Mouse (Mus musculus): ENCODE data around the gene Rnf227.

Gene Rnf227

GRCm38 (mm10) chr11:69369990-69370816 is 29.9 kb downstream of the Rnf227 start:
- intact Hi-C loops (cut with DNase I), result loop anchor here (5.0 kb wide), 1 partner anchor 38 kb away; no protein-coding TSS in a partner anchor

DNA sequence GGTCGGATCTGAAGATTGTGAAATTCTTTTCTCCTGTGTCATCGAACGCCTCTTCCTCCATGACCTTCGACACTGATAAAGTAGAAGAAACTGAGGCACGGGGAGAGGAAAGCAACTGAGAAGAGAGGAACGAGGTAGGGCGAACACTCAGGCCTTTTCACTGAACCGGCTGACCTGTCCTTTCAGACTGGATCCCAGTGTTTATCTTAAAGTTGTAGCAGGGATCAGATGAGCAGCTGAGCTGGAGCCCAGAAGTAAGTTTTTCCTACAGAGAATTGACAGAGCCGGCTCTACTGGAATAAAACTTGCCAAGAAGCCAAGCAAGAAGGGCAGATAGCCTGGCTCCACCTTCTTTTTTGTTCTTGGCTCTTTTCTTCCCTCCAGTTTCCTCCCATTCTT is 30.6 kb downstream of the Rnf227 start:
- intact Hi-C loops (cut with DNase I), result loop anchor here (5.0 kb wide), 1 partner anchor 39 kb away; no protein-coding TSS in a partner anchor

DNA sequence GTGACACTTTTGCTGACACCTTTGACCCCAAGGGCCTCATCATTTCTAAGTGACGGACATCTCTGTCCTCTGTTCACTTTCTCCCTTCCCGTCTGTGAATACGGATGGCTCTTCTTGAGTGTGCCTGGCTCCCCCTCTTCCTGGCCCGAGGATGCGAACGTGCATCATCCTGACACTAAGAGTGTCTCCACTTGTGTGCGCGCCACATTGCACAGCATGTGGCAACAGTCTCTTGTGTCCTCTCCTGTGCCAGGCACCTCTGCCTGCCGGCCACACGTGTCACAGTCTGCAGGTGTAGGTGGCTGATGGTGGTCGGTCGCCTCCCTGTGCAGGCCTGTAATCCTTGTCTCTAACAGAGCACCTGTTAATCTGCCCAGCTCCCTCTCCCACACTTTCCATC is 31.3 kb downstream of the Rnf227 start:
- intact Hi-C loops (cut with DNase I), result loop anchor here (5.0 kb wide), 1 partner anchor 39 kb away; no protein-coding TSS in a partner anchor

GRCm38 (mm10) chr11:69372056-69372779 is 32.0 kb downstream of the Rnf227 start:
- intact Hi-C loops (cut with DNase I), result loop anchor here (5.0 kb wide), 1 partner anchor 40 kb away; no protein-coding TSS in a partner anchor

DNA sequence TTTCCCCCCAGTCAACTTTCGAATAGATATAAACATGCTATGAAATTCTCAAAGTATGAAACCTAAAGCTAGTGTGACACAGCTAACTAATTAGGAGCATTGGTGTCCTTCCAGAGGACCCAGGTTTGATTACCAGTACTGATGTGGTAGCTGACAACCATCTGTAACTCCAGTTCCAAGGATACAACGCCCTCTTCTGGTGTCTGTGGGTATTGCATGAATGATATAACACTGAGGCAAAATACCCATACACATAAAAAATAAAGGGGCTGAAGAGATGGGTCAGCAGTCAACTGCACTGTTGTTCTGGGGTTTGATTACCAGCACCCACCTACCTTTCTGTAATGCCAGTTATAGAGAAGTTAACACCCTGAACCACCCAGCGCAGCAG is 32.5 kb downstream of the Rnf227 start:
- intact Hi-C loops (cut with DNase I), result loop anchor here (5.0 kb wide), 1 partner anchor 40 kb away; no protein-coding TSS in a partner anchor

DNA sequence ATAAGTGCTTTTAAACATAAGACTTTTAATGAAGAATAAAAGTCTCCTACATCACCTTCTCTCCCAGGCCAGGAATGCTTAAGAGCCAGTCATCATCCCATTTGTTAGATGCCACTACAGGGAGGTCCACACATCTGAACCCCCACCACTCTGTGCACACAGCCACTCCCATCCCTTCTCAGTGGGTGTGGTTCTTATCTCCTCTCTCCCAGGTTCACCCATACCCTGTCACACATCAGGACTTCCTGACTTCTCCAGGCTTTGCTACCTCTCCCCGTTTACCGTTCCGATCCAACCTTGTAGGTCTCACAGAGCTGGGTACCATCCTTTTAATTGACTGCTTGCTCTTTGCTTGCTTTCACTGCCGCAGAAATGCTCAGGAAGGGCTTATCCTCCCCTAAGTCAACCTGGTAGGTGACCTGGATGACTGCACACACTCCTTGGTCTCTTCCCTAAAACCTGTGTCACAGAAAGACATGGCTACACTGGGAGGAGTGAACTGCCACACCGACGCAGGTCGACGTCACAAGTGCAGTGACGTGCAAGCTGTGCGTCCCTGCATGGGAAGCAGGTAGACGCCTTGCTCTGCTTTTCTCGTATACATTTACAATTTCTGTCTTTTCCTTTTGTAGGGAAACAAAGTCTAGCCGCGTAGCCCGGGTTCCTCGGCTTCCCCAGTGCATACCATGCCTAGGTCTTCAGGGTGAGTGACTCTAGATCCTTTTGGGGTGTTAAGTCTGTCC is 33.1 kb downstream of the Rnf227 start:
- intact Hi-C loops (cut with DNase I), result loop anchor here (5.0 kb wide), 1 partner anchor 41 kb away; no protein-coding TSS in a partner anchor

DNA sequence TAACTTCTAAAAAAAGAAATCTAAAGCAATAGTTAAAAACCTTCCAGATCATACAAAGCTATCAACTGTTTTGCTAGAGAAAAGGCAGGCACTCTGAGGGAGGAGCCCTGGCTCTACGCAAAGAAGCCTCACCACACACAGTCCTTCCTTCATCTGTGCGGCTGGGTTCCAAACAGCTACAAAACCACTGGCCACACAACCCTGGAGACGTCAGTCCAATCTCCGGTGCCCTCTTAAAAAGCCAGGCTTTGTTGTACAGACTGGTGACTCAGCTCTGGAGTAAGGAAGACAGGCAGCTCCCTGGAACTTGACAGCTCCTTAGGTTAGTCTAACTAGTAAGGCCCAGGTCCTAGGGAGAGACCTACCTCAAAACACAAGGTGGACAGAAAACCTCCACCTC is 35.4 kb downstream of the Rnf227 start:
- intact Hi-C loops (cut with DNase I), result no loop called here

DNA sequence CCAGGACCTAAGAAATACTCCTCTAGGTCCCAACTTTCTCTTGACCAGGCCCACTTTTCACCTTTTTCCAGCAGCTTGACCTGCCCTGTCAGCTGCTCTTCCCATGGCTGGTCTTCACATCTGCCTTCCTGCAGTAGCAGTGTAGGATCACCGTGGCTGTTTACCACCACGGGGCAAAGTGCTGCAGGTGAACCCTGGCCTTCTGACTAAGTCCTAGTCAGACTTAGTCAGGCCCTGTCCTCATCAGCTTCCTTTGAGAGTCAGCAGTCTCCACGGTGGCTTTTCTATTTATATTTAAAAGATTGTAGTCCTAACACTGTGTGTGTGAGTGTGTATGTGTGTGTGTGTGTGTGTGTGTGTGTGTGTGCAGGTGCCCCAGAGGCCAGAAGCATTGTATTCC is 37.5 kb downstream of the Rnf227 start:
- intact Hi-C loops (cut with DNase I), result no loop called here

DNA sequence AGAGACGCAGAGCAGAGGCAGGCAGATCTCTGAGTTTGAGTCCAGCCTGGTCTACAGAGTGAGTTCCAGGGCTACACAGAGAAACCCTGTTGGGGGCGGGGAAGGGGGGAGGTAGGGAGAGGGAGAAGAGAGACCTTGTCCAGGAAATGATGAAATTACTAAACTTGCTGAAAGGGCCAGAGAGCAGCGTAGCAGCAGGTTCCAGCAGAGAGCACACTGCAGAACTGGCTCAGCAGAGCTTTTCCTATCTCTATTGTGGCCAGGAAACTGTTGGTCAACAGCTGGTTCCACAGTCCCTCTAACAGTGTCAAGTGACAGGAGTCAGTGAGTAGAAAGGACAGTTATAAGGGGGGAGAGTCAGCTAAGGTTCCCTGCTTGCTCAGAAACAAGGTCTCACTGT is 39.3 kb downstream of the Rnf227 start:
- intact Hi-C loops (cut with DNase I), result no loop called here

GRCm38 (mm10) chr11:69381356-69381755 is 41.1 kb downstream of the Rnf227 start:
- intact Hi-C loops (cut with DNase I), result no loop called here

DNA sequence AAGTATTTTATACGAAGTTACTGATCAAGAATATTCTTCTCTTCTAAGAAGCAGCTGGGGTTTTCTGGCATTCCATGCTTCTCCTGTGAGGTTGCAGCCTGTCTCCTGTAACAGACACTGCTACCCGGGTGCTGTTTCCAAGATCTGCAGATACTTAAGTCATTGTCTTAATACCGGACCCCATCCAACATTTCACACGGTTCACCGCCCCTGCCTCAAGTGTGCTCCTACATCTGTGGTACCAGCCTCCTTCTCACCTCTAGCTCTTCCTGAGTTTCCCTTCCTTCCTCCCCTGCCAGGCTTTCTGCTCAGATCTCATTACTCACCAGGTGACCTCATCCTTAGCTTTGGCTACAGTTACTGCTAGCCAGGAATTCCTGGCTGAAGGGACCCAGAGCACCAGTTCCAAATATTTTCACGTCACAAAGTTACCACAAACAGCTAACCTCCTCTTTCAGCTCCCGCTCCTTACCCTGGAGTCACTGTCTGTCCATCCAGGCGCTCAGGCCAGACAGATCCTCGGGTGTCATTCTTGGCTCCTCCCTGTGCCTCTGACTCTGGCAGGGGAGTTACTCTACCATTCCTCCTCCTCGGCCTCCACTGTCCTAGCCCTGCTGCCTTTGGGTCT is 42.3 kb downstream of the Rnf227 start:
- intact Hi-C loops (cut with DNase I), result no loop called here

DNA sequence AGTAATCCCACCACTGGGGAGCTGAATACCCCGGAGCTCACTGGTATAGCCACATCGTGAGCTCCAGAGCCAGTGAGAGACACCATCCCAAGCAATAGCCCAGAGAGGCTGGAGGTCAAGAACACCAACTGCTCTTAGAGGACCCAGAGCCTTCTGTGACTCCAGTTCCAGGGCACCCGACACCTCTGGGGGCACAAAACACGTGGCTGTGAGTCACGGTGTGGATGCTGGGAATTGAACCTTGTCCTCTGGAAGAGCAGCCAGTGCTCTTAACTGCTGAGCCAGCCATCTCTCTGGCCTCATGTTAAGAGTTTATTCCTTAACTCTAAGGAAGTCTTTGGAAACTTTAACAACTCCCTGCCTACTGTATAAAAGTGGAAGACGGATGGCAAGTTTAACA is 44.7 kb downstream of the Rnf227 start:
- intact Hi-C loops (cut with DNase I), result no loop called here

- intact Hi-C loops (cut with DNase I), result no loop called here
Observed at GRCm38 (mm10) chr11:69386758-69387157, 46.5 kb downstream of the Rnf227 start.

GRCm38 (mm10) chr11:69388680-69389079 is 48.4 kb downstream of the Rnf227 start:
- intact Hi-C loops (cut with DNase I), result no loop called here

- intact Hi-C loops (cut with DNase I), result loop anchor here (2.0 kb wide), 1 partner anchor 117 kb away; no protein-coding TSS in a partner anchor
Observed at GRCm38 (mm10) chr11:69389531-69390399, 49.5 kb downstream of the Rnf227 start.

DNA sequence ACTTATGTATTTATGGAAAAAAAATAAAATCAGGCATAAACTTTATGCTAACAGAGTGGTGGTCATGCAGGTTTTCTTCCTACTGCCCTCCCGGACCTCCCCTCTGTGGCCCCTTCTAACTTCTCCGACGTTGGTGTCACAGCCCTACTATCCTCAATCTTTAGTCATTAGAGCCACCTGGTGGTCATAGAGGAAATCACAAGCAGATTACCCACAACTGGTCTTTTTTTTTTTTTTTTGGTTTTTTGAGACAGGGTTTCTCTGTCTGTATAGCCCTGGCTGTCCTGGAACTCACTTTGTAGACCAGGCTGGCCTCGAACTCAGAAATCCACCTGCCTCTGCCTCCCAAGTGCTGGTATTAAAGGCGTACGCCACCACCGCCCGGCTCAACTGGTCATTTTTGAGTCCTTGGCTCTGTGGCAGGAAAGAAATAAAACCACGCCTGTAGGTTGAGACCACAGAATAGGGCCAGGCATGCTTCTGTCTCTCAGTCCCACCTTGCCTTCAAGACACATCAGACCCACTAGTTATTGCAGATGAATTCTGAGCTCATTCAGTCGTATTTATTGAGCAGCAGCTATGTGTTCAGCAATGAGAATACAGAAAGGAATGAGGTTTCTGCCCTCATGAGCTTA is 50.3 kb downstream of the Rnf227 start:
- intact Hi-C loops (cut with DNase I), result loop anchor here (2.0 kb wide), 1 partner anchor 118 kb away; no protein-coding TSS in a partner anchor
